Mouse (Mus musculus) frontal cortex, adult 2 months (tissue): ENCODE measurements around the gene Ribc2. TPM values are rescaled to one million over a fixed set of nuclear protein-coding genes. Genes with fewer than 3 reads are reported as not detected.

ENCODE experiments used
- DNase-seq, 2 experiments: peaks; one replicate each; pipeline ENCODE4 v3.0.0; 2022; ENCODE audit warnings: low spot score in 1 of 2; ENCODE audit errors: extremely low spot score in 1 of 2
- polyA plus RNA-seq: library from polyadenylated mRNA; depleted of rRNA; stranded (reverse); fragments of >200 nt; gene quantifications from 2 replicates; pipeline ENCODE4 v1.2.3, GENCODE M21; 2012; rRNA removed

Ribc2 gene
- polyA plus RNA-seq, 1 experiment, result 0.58 TPM

- DNase-seq, result no peak
Measured at GRCm38 (mm10) chr15:85177576-85177975, 45.7 kb downstream of the Ribc2 start.

GRCm38 (mm10) chr15:85178172-85178571 is 46.3 kb downstream of the Ribc2 start:
- DNase-seq, result no peak

- no peak for DNase-seq
Measured at GRCm38 (mm10) chr15:85179528-85180180, 47.8 kb downstream of the Ribc2 start.

- no peak for DNase-seq
Measured at GRCm38 (mm10) chr15:85180368-85180767, 48.5 kb downstream of the Ribc2 start.

- no peak for DNase-seq
Measured at GRCm38 (mm10) chr15:85182063-85182462, 50.2 kb downstream of the Ribc2 start.

- DNase-seq, result no peak
Measured at GRCm38 (mm10) chr15:85186916-85187315, 55.0 kb downstream of the Ribc2 start.

GRCm38 (mm10) chr15:85188167-85188778 is 56.4 kb downstream of the Ribc2 start:
- DNase-seq, result no peak

Other genes starting within 250 kb of the Ribc2 start
- gene Gm29666, start 212.0 kb upstream of the Ribc2 start, polyA plus RNA-seq, result 2.2 and 2.5 TPM in 2 replicates
- 13.9 and 14.7 TPM in 2 replicates for gene Nup50, start 208.7 kb upstream of the Ribc2 start, polyA plus RNA-seq
- gene 5031439G07Rik, start 143.5 kb upstream of the Ribc2 start, polyA plus RNA-seq, result 59.7 and 61.2 TPM in 2 replicates
- 0.27 and 0.34 TPM in 2 replicates for gene Upk3a, start 114.9 kb upstream of the Ribc2 start, polyA plus RNA-seq
- gene Fam118a, start 103.1 kb upstream of the Ribc2 start, polyA plus RNA-seq, result 18.9 and 20.9 TPM in 2 replicates
- gene Smc1b, start 114 bp upstream of the Ribc2 start, polyA plus RNA-seq, result 0.02 and 0.04 TPM in 2 replicates
- 10.6 and 11.9 TPM in 2 replicates for gene Fbln1, start 73.9 kb downstream of the Ribc2 start, polyA plus RNA-seq
- gene Atxn10, start 204.2 kb downstream of the Ribc2 start, polyA plus RNA-seq, result 254 and 281 TPM in 2 replicates